Mouse (Mus musculus) midbrain, embryonic 13.5 days (tissue): ENCODE results near the gene Ptpre. TPM values are rescaled to one million over a fixed set of nuclear protein-coding genes. Genes with fewer than 3 reads are reported as not detected.
"Not testable (repeated sequence)": the region's sequence is repeated elsewhere in the genome, so short reads cannot be mapped to it uniquely, and the experiment has no call there.

Experiments used
- ATAC-seq: fragments of 200-750 bp; cut with Nextera tagmentation; 2 replicates; pipeline ENCODE4 v1.8.0; 2017; ENCODE audit warnings: mild to moderate bottlenecking, moderate TSS enrichment, moderate library complexity
- H3K27ac ChIP-seq: fragments of 300-500 bp; sonication (generic); 2 replicates; pipeline ENCODE4 v1.5.1; 2015; ENCODE audit warnings: inconsistent platforms, mild to moderate bottlenecking, moderate library complexity
- H3K27me3 ChIP-seq: fragments of 300-500 bp; sonication (generic); 2 replicates; pipeline ENCODE4 v1.6.1; 2015; ENCODE audit warnings: mild to moderate bottlenecking, inconsistent platforms
- H3K36me3 ChIP-seq: fragments of 300-500 bp; sonication (generic); 2 replicates; pipeline ENCODE4 v1.6.1; 2015; ENCODE audit warnings: mild to moderate bottlenecking, inconsistent platforms
- H3K4me1 ChIP-seq: fragments of 300-500 bp; sonication (generic); replicated peaks from 2 replicates; pipeline ENCODE4 v1.6.1; 2015; ENCODE audit warnings: inconsistent platforms
- H3K4me2 ChIP-seq: fragments of 300-500 bp; sonication (generic); replicated peaks from 2 replicates; pipeline ENCODE4 v1.6.1; 2015; ENCODE audit warnings: moderate library complexity, mild to moderate bottlenecking, inconsistent platforms
- H3K4me3 ChIP-seq: fragments of 300-500 bp; sonication (generic); replicated peaks from 2 replicates; pipeline ENCODE4 v1.5.1; 2015; ENCODE audit warnings: mild to moderate bottlenecking, inconsistent platforms
- H3K9ac ChIP-seq: fragments of 300-500 bp; sonication (generic); replicated peaks from 2 replicates; pipeline ENCODE4 v1.6.1; 2015; ENCODE audit warnings: mild to moderate bottlenecking, inconsistent platforms
- H3K9me3 ChIP-seq: fragments of 300-500 bp; sonication (generic); 2 replicates; pipeline ENCODE4 v1.6.1; 2016; ENCODE audit warnings: mild to moderate bottlenecking, inconsistent platforms
- WGBS: fragments of 180-500 bp; shearing (Covaris S2); methylation state at CpG from one replicate; pipeline ENCODE4 v1.1.7; 2015; 5-methylcytosine and 5-hydroxymethylcytosine counted together
- polyA plus RNA-seq: library from polyadenylated mRNA; unstranded; fragments of >200 nt; fragmentation: Nextera tagmentation; extraction: Ambion mirVana; gene quantifications from 2 replicates; pipeline ENCODE4 v1.2.1, GENCODE M21; 2015

The Ptpre gene
- polyA plus RNA-seq, 1 experiment from 2014 or later, result 3.7 TPM

DNA sequence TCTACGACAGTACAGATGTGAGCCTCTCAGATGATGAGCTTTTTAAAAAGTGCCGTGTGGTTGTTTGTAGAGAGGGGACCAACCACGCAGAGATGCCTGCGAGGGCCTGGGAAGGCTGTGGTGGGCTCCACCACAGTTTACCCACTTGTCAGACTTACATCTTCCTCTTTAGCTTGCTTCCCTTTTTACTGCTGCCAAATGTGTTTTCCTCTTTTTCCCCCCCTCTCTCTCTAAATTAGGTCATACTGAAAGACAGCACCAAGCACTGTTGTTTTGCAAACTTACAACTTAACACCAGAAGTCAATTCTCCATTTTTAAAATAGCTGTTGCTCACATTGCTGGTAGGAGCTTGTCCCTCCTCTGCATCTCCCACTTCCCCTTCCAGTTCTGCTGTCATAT lies 117.8 kb downstream of the Ptpre start:
- H3K9me3 ChIP-seq, result no peaks in the 10 kb centered on the region
- no peaks in the 10 kb centered on the region for H3K27me3 ChIP-seq
- no peak for ATAC-seq
- H3K9ac ChIP-seq, result no peak overlapping the region
- H3K4me3 ChIP-seq, result no peak overlapping the region
- H3K27ac ChIP-seq, result no peak overlapping the region
- no peak overlapping the region for H3K4me2 ChIP-seq
- H3K4me1 ChIP-seq, result no peaks in the 10 kb centered on the region
- 84% methylated on average over 4 of the region's 4 CpGs for WGBS
- H3K36me3 ChIP-seq, result no peaks in the 10 kb centered on the region

DNA sequence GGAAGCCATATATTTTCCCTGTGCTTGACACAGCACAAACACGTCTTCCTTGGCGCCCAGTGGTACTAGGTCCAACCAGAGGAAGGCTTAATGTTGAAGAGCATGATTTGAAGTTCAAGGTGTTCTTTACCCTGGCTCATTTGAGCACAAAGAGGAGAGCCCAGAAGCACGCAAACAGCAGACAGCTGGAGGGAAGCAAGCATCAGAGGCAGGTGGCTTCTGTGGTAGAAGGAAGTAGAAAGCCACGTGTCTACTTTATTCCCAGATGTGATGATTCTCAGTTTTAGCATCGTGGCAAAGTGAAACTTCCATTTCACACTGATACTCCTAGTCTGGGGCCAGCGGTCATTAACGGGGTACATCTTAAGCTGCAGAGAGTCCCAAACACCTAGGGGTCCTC lies 120.9 kb downstream of the Ptpre start:
- no peak overlapping the region for H3K27ac ChIP-seq
- H3K4me2 ChIP-seq, result no peak overlapping the region
- H3K27me3 ChIP-seq, result no peaks in the 10 kb centered on the region
- H3K4me1 ChIP-seq, result no peaks in the 10 kb centered on the region
- H3K9ac ChIP-seq, result no peak overlapping the region
- WGBS, result 92% methylated on average over 7 of the region's 7 CpGs
- no peaks in the 10 kb centered on the region for H3K36me3 ChIP-seq
- no peak overlapping the region for H3K4me3 ChIP-seq
- ATAC-seq, result no peak
- H3K9me3 ChIP-seq, result no peaks in the 10 kb centered on the region

DNA sequence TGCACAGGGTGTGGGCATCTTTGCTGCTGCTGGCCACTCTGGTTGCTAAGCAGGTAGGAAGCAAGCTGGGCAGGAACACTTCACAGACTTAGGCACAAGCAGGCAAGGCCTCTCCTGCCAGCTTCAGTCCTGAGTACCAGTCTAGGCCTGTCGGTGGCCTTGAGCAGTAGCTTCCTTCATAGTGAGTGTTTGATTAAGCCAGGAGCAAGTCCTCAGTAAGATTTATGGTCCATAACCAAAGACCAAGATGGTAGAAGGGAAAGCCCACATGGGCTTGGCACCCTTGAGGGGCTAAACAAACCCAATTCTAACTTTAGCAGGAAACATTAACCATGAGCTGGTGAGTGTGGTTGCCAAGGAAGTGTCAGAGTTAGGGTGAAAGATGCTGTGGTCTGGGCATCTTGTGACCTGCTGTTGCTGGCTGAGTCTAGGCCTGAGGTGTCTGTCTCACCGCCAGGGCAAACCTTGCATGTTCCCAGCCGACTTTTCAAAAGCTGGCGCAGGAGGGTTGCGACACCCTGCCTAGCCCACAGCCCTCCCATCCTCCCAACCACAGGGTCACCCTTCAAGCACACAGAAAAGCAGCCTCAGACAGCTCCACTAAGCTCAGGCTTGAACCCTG lies 122.1 kb downstream of the Ptpre start:
- Histone ChIP-seq H3K27me3 (no peaks in the 10 kb centered on the region), H3K4me2 (no peak overlapping the region), H3K9me3 (no peaks in the 10 kb centered on the region), H3K4me3 (no peak overlapping the region), H3K4me1 (no peaks in the 10 kb centered on the region), H3K27ac (no peak overlapping the region), H3K9ac (no peak overlapping the region), H3K36me3 (no peaks in the 10 kb centered on the region)
- no peak for ATAC-seq
- 94% methylated on average over 5 of the region's 5 CpGs for WGBS

DNA sequence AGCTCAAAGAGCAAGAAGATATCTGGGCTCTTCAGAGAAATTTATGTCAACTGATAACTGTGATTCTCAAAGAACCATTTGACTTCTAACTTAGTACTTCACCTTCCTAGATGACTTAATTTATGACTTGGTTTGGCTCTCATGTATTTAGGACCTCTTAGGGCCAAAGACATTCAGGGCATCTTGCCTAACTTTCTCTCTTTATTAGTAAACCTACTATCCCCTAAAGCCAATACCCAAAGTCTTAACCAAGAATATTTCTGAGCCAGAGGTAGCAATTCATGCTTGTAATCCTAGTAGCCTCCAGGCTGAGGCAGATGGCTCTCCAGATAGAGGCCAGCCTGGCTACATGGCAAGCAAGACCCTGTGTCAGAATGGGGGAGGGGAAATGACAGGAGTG lies 123.0 kb downstream of the Ptpre start:
- H3K27me3 ChIP-seq, result no peaks in the 10 kb centered on the region
- no peaks in the 10 kb centered on the region for H3K9me3 ChIP-seq
- H3K36me3 ChIP-seq, result no peaks in the 10 kb centered on the region
- no peak overlapping the region for H3K9ac ChIP-seq
- no peak for ATAC-seq
- H3K4me2 ChIP-seq, result no peak overlapping the region
- H3K27ac ChIP-seq, result no peak overlapping the region
- H3K4me1 ChIP-seq, result no peaks in the 10 kb centered on the region
- no peak overlapping the region for H3K4me3 ChIP-seq

DNA sequence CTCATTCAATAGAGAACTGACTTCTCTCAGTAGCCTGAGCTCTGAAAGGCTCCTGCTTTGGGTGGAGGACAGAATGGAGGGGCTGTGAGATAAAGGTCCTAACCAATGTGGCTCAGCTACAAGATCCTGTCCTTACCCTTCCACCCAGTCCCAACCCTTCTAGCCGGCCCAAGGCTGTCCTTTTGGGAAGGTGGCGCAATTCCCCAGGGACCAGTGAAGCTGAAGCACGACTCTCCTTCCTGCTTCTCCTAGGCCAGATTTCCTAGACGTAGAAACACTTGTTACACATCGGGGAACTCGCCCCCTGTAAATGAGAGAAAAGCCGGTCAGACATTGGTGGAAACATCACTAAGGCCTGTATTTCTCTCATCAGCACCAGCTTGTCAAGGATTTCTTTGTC lies 126.9 kb downstream of the Ptpre start:
- ATAC-seq, result no peak
- peaks cover 4% of the 10 kb centered on the region; the same call in 1 of the 2 replicates for H3K27me3 ChIP-seq
- no peak overlapping the region for H3K27ac ChIP-seq
- H3K36me3 ChIP-seq, result no peaks in the 10 kb centered on the region
- no peak overlapping the region for H3K4me3 ChIP-seq
- 83% methylated on average over 7 of the region's 7 CpGs for WGBS
- H3K4me2 ChIP-seq, result no peak overlapping the region
- H3K9ac ChIP-seq, result no peak overlapping the region
- no peaks in the 10 kb centered on the region for H3K9me3 ChIP-seq
- peaks cover 6% of the 10 kb centered on the region; the same call in 1 of the 2 replicates for H3K4me1 ChIP-seq

DNA sequence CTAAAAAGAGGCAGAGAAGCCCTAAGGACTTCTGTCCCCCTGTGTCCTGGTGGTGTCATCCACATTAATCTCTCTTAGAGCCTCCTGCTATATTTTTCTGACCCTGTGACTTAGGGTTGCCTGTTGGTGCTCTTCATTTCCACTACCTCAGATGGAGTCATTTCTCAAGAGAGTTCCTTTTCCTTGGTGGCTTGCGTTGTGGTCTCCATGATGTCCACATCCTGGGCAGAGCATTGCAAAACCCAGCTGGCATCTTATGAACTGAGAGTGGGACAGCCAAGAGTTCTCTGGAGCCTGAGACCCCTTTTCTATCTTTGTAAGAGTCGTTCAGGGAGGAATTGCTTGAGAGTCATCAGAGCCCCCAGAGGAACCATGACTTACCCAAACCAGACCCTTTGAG lies 129.0 kb downstream of the Ptpre start:
- H3K36me3 ChIP-seq, result no peaks in the 10 kb centered on the region
- WGBS, result 93% methylated on average over 2 of the region's 2 CpGs

DNA sequence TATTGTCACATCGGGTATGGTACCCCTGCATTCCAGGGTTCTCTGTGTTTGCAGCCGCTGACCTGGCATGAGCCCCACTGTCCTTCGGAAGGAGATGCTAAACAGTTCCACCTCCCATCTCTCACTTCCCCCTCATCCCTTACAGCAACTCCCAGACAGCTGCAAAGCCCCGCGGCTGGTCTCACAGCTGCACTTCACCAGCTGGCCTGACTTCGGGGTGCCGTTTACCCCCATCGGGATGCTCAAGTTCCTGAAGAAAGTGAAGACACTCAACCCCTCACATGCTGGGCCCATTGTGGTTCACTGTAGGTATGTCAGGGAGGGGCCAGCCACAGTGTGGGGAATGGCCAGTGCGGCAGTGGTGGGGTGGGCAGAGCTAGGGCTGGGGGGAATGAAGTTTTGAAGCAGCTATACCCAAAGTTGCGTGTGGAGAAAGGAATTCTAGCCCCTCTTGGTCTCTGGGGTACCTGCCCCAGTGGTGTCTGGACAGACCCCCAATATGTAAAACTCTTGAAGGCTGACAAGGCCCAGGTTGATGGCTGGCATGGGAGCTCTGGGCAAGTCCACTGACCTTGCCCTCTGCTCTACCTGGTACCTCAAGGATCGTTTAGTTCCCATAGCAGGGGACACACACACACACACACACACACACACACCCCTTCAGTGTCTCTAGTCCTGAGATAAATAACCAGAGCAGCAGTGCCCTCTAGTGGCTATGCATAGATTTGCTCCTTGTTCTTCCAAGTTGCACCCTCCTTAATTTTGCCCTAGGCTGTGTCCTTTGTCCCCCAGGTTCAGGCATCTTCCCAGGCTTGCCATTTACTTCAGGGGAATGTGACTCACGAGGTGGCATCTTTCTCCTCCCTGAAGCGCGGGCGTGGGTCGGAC lies 131.8 kb downstream of the Ptpre start:
- Histone ChIP-seq H3K27me3 (peaks cover 4% of the 10 kb centered on the region; the same call in 1 of the 2 replicates), H3K4me2 (no peak overlapping the region), H3K36me3 (no peaks in the 10 kb centered on the region), H3K9me3 (no peaks in the 10 kb centered on the region), H3K4me3 (no peak overlapping the region), H3K27ac (no peak overlapping the region), H3K4me1 (peaks cover 6% of the 10 kb centered on the region; the same call in 1 of the 2 replicates), H3K9ac (no peak overlapping the region)
- 42% methylated on average over 16 of the region's 16 CpGs for WGBS
- ATAC-seq, result peak; percentile 66; the same call in 1 of the 2 replicates

More for the DNA sequence above, 129.0 kb downstream of the Ptpre start:
- Histone ChIP-seq H3K9me3 (no peaks in the 10 kb centered on the region), H3K27ac (no peak overlapping the region), H3K4me2 (no peak overlapping the region), H3K4me3 (no peak overlapping the region), H3K9ac (no peak overlapping the region), H3K27me3 (peaks cover 4% of the 10 kb centered on the region; the same call in 1 of the 2 replicates), H3K4me1 (peaks cover 6% of the 10 kb centered on the region; the same call in 1 of the 2 replicates)
- ATAC-seq, result no peak

DNA sequence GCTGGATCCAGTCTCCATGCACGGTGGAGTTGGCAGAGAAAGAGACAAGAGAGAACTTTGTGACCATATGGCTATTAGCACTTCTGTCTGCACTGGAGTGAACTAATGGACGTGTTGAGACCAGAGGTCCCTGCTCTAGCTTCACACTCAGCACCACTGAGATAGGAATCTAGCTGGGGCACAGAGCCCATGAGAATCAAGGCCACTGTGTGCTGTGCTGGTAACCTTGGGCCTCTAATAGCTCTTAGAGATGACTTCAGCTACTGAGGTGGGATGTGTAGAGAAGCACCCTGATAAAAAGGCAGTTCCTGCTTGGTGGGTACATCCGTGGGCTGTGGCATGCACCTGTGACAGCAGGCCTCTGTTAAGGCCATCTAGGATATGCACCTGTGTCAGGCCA lies 136.3 kb downstream of the Ptpre start:
- Histone ChIP-seq H3K36me3 (no peaks in the 10 kb centered on the region), H3K4me1 (no peaks in the 10 kb centered on the region), H3K27me3 (peaks cover 4% of the 10 kb centered on the region; the same call in 1 of the 2 replicates), H3K4me3 (no peak overlapping the region), H3K9ac (no peak overlapping the region), H3K4me2 (no peak overlapping the region), H3K9me3 (no peaks in the 10 kb centered on the region), H3K27ac (no peak overlapping the region)
- 75% methylated on average over 3 of the region's 3 CpGs for whole genome bisulfite sequencing
- no peak for ATAC-seq

DNA sequence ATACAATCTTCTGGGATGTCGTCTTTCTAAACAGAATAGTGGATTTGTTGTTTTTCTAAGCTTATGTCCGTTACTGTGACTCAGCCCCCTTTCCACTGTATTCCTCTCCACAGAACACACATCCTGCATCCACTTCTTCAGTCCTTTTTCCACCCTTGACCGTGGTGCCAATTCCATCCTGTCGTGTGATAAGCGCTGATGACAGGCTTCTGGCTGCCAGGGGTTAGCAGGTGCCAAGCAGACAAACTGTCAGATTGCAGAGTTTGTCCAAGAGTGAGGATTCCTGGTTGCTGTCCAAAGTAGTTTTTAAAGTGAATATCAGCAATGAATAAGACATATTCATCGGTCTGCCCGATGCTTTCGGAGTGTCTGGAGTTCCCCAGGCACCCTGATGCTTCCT lies 139.4 kb downstream of the Ptpre start:
- no peak overlapping the region for H3K4me2 ChIP-seq
- no peak overlapping the region for H3K27ac ChIP-seq
- no peaks in the 10 kb centered on the region for H3K27me3 ChIP-seq
- 91% methylated on average over 8 of the region's 8 CpGs for WGBS
- ATAC-seq, result no peak
- no peaks in the 10 kb centered on the region for H3K9me3 ChIP-seq
- no peaks in the 10 kb centered on the region for H3K4me1 ChIP-seq
- H3K4me3 ChIP-seq, result no peak overlapping the region
- no peaks in the 10 kb centered on the region for H3K36me3 ChIP-seq
- H3K9ac ChIP-seq, result no peak overlapping the region

DNA sequence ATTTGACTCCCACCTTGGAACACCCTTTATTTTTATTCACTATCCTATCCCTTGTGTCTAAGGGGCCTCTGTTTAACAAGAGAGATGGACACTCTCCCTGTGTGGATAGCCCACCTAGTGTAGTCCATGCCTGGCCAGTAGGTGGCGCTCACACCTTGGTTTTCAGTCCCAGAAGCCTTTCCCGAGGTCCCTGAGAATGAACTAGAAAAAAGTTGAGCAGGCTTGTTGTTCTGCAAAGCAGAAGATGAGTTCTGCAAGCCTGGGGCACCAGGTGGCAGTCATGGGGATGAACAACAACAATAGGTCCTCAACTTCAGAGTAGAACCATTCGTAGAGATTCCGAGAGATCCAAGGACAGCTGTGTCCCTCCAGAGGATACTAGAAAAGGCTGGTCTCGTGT lies 143.1 kb downstream of the Ptpre start:
- no peak overlapping the region for H3K4me3 ChIP-seq
- H3K36me3 ChIP-seq, result 0 out of 2 replicates have a peak, but pooled peaks cover 4% of the 10 kb centered on the region
- no peaks in the 10 kb centered on the region for H3K9me3 ChIP-seq
- no peak overlapping the region for H3K27ac ChIP-seq
- H3K9ac ChIP-seq, result no peak overlapping the region
- WGBS, result 67% methylated on average over 5 of the region's 5 CpGs
- H3K27me3 ChIP-seq, result no peaks in the 10 kb centered on the region
- no peak overlapping the region for H3K4me2 ChIP-seq
- no peak for ATAC-seq
- no peaks in the 10 kb centered on the region for H3K4me1 ChIP-seq

DNA sequence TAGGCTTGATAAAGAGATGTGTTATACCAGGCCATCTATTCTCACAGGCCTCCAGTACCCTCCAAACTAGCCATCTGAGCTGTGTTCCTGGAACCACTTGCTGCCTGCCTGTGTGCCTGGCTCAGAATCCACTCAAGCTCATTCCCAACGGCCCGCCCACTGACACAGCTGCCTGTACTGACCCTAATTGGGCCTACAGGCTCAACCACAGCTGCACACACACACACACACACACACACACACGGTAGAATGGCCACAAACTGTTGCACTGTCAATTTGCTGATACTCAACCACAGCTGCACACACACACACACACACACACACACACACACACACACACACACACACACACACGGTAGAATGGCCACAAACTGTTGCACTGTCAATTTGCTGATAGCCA lies 146.8 kb downstream of the Ptpre start:
- H3K9me3 ChIP-seq, H3K9ac ChIP-seq, H3K4me3 ChIP-seq, H3K4me2 ChIP-seq, H3K4me1 ChIP-seq, ATAC-seq, H3K27me3 ChIP-seq, H3K27ac ChIP-seq: not testable (repeated sequence)
- peaks cover 27% of the 10 kb centered on the region for H3K36me3 ChIP-seq
- WGBS, result 83% methylated on average over 4 of the region's 4 CpGs

DNA sequence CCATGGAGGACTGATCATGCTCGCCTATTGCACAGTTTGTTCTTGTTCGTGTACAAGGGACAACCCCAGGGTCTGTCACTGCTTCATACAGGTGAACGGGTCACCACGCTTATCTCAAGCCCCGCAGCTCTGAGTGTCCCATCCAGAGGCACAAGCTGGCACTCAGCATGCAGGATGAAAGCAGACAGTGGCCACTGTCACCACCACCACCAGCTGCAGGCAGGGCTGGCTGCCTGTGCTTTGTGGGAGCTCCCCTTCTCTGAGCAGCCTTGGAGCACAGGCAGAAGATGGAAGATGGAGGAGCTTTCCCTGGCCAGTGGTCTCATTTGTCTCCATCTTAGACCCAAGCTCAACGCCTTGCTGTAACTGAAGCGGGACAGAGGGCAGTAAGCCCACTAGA lies 147.7 kb downstream of the Ptpre start:
- Histone ChIP-seq H3K4me1 (no peaks in the 10 kb centered on the region), H3K27me3 (no peaks in the 10 kb centered on the region), H3K27ac (no peak overlapping the region), H3K9ac (no peak overlapping the region), H3K4me3 (no peak overlapping the region), H3K4me2 (no peak overlapping the region), H3K36me3 (peaks cover 32% of the 10 kb centered on the region), H3K9me3 (no peaks in the 10 kb centered on the region)
- 86% methylated on average over 7 of the region's 7 CpGs for WGBS
- ATAC-seq, result no peak
